Mouse (Mus musculus) kidney, embryonic 14.5 days (tissue): Measurements from ENCODE around the gene Mrpl30. TPM values are rescaled to one million over a fixed set of nuclear protein-coding genes. Genes with fewer than 3 reads are reported as not detected.

Experiments
- ATAC-seq: fragments of 200-750 bp; cut with Nextera tagmentation; 2 replicates; pipeline ENCODE4 v1.8.0; 2017; ENCODE audit warnings: moderate number of reproducible peaks, mild to moderate bottlenecking, moderate TSS enrichment, moderate library complexity; ENCODE audit not compliant: low FRiP score, low TSS enrichment
- H3K27ac ChIP-seq: fragments of 300-500 bp; sonication (generic); 2 replicates; pipeline ENCODE4 v1.5.1; 2014; ENCODE audit warnings: low read depth, mild to moderate bottlenecking, low read length, moderate library complexity, mixed read lengths
- H3K27me3 ChIP-seq: fragments of 300-500 bp; sonication (generic); 2 replicates; pipeline ENCODE4 v1.6.1; 2014; ENCODE audit warnings: mild to moderate bottlenecking, low read length; ENCODE audit not compliant: control insufficient read depth, insufficient read depth
- H3K36me3 ChIP-seq: fragments of 300-500 bp; sonication (generic); 2 replicates; pipeline ENCODE4 v1.6.1; 2014; ENCODE audit warnings: low read length, mixed read lengths; ENCODE audit not compliant: control insufficient read depth, insufficient read depth
- H3K4me1 ChIP-seq: fragments of 300-500 bp; sonication (generic); 2 replicates; pipeline ENCODE4 v1.6.1; 2014; ENCODE audit warnings: low read length, mixed read lengths; ENCODE audit not compliant: control insufficient read depth, insufficient read depth
- H3K4me2 ChIP-seq: fragments of 300-500 bp; sonication (generic); replicated peaks from 2 replicates; pipeline ENCODE4 v1.6.1; 2014; ENCODE audit warnings: low read depth, mild to moderate bottlenecking, low read length
- H3K4me3 ChIP-seq: fragments of 300-500 bp; sonication (generic); 2 replicates; pipeline ENCODE4 v1.5.1; 2014; ENCODE audit warnings: mild to moderate bottlenecking, low read length
- H3K9ac ChIP-seq: fragments of 300-500 bp; sonication (generic); 2 replicates; pipeline ENCODE4 v1.6.1; 2014; ENCODE audit warnings: low read depth, mild to moderate bottlenecking, low read length, moderate library complexity
- H3K9me3 ChIP-seq: fragments of 300-500 bp; sonication (generic); 2 replicates; pipeline ENCODE4 v1.6.1; 2016; ENCODE audit warnings: low read length; ENCODE audit not compliant: control insufficient read depth
- WGBS: fragments of 180-500 bp; shearing (Covaris S2); extraction: QIAGEN DNeasy Blood & Tissue Kit; methylation state at CpG from one replicate; pipeline ENCODE4 v1.1.7; 2014; 5-methylcytosine and 5-hydroxymethylcytosine counted together
- polyA plus RNA-seq: library from polyadenylated mRNA; unstranded; fragments of >200 nt; fragmentation: Nextera tagmentation; extraction: Ambion mirVana; gene quantifications from 2 replicates; pipeline ENCODE4 v1.2.1, GENCODE M21; 2014

The Mrpl30 gene
- polyA plus RNA-seq, 1 experiment from 2014 or later: 269 TPM

- Histone ChIP-seq H3K9me3 (no peaks in the 10 kb centered on the region), H3K4me1 (0 out of 2 replicates have a peak, but pooled peaks cover 9% of the 10 kb centered on the region), H3K4me3 (no peak overlapping the region), H3K4me2 (no peak overlapping the region), H3K36me3 (no peaks in the 10 kb centered on the region), H3K27me3 (no peaks in the 10 kb centered on the region; the same call in 1 of the 2 replicates), H3K9ac (no peak overlapping the region), H3K27ac (no peak overlapping the region)
- ATAC-seq: no peak
- 64% methylated on average over 10 of the region's 10 CpGs for WGBS
Measured at GRCm38 (mm10) chr1:37868640-37869039, 21.6 kb upstream of the Mrpl30 start.

DNA sequence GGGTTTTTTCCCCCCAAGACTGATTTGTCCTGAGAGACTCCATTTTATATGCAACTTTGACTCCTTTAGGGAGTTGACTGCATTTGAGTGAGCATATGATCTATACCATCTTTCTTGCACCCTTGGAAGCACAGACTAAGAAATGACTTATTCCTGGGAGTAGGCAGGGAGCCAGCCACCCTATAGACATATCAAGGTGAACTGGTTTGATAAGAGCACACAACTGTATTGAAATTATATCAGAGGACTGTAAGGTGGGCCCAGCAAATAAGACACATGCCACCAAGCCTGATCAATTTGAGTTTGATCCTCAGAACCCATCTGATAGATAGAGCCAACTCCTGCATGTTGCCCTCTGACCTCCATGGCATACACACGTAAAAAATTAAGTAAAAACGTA is 20.9 kb upstream of the Mrpl30 start:
- Histone ChIP-seq H3K9me3 (no peaks in the 10 kb centered on the region), H3K36me3 (no peaks in the 10 kb centered on the region), H3K27me3 (no peaks in the 10 kb centered on the region; the same call in 1 of the 2 replicates), H3K4me1 (0 out of 2 replicates have a peak, but pooled peaks cover 9% of the 10 kb centered on the region), H3K9ac (no peak overlapping the region), H3K27ac (no peak overlapping the region), H3K4me3 (no peak overlapping the region), H3K4me2 (no peak overlapping the region)
- WGBS: 72% methylated on average over 2 of the region's 2 CpGs
- no peak for ATAC-seq

- H3K4me1 ChIP-seq: 0 out of 2 replicates have a peak, but pooled peaks cover 6% of the 10 kb centered on the region
- peak within 1 kb of the TSS; percentile 54 for H3K4me2 ChIP-seq
- no peaks in the 10 kb centered on the region; the same call in 1 of the 2 replicates for H3K27me3 ChIP-seq
- peak; percentile 58; the same call in 1 of the 2 replicates for ATAC-seq
- 5% methylated on average over 7 of the region's 7 CpGs for WGBS
- peaks cover 8% of the 10 kb centered on the region; the same call in 1 of the 2 replicates for H3K9me3 ChIP-seq
- H3K36me3 ChIP-seq: peaks cover 15% of the 10 kb centered on the region; the same call in 1 of the 2 replicates
- H3K9ac ChIP-seq: peak within 1 kb of the TSS; percentile 51
- peak within 1 kb of the TSS; percentile 62 for H3K27ac ChIP-seq
- peak within 1 kb of the TSS; percentile 57 for H3K4me3 ChIP-seq
Measured at GRCm38 (mm10) chr1:37871704-37872103, 18.6 kb upstream of the Mrpl30 start, which contains the start of gene Lipt1. Lipt1 (plus strand) TSS chr1:37871738.

DNA sequence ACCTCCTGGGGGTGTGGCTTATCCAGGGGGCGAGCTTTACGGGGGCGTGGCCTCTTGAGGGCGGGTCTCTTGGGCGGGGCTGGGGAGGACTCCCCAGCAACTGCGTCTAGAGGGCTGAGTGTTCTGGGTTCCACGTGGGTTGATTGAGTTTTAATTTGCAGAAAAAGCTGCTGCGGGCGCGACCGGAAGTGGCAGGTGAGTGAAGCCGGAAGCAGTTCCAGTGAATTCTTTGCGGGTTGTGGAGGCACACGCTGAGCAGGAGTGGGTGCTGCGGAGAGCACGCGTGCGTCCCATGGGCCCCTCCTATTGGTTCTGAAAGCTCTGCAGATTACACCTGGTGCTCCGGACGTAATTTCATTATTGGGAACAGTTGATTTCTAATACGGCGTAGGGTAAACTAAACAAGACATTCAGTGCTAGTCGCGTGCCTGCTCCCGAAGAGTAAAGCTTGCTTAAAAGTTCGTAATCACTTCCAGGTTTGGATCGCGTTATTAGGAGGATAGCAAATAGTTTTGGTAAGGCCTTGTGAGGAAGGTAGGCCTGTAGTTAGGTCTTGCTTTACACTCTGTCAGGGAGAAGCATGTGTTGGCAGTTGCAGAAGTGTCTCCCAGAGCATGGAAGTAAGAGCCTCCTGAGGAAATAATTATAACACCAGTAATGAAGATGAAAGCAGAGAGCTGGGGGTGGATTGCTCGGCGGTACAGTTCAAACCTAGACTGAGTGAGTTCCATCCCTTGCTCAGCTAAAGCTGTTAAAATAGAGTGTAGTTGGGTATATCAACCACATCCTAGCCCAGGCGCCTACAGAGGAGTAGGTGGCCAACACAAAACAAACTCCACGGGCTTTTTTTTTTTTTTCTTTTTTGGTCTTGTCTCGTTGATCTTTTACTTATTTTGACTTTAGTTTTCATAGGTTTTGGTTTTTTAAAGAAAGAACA is 17.9 kb upstream of the Mrpl30 start:
- peak overlapping the region; percentile 62 for H3K27ac ChIP-seq
- ATAC-seq: peak; percentile 92
- WGBS: 5% methylated on average over 33 of the region's 33 CpGs

GRCm38 (mm10) chr1:37873157-37873556 is 17.1 kb upstream of the Mrpl30 start:
- no peak overlapping the region for H3K27ac ChIP-seq
- H3K4me3 ChIP-seq: peak overlapping the region; percentile 57
- WGBS: 82% methylated on average over 4 of the region's 4 CpGs
- H3K9me3 ChIP-seq: peaks cover 8% of the 10 kb centered on the region; the same call in 1 of the 2 replicates
- H3K4me1 ChIP-seq: 0 out of 2 replicates have a peak, but pooled peaks cover 6% of the 10 kb centered on the region
- peak overlapping the region; percentile 54 for H3K4me2 ChIP-seq
- H3K9ac ChIP-seq: no peak overlapping the region
- H3K36me3 ChIP-seq: peaks cover 29% of the 10 kb centered on the region
- H3K27me3 ChIP-seq: no peaks in the 10 kb centered on the region
- ATAC-seq: no peak

More for the DNA sequence above, 17.9 kb upstream of the Mrpl30 start:
- Histone ChIP-seq H3K27me3 (no peaks in the 10 kb centered on the region; the same call in 1 of the 2 replicates), H3K4me3 (peak overlapping the region; percentile 57), H3K4me1 (0 out of 2 replicates have a peak, but pooled peaks cover 6% of the 10 kb centered on the region), H3K4me2 (peak overlapping the region; percentile 54), H3K9me3 (peaks cover 8% of the 10 kb centered on the region; the same call in 1 of the 2 replicates), H3K9ac (peak overlapping the region; percentile 51), H3K36me3 (peaks cover 22% of the 10 kb centered on the region; the same call in 1 of the 2 replicates)

DNA sequence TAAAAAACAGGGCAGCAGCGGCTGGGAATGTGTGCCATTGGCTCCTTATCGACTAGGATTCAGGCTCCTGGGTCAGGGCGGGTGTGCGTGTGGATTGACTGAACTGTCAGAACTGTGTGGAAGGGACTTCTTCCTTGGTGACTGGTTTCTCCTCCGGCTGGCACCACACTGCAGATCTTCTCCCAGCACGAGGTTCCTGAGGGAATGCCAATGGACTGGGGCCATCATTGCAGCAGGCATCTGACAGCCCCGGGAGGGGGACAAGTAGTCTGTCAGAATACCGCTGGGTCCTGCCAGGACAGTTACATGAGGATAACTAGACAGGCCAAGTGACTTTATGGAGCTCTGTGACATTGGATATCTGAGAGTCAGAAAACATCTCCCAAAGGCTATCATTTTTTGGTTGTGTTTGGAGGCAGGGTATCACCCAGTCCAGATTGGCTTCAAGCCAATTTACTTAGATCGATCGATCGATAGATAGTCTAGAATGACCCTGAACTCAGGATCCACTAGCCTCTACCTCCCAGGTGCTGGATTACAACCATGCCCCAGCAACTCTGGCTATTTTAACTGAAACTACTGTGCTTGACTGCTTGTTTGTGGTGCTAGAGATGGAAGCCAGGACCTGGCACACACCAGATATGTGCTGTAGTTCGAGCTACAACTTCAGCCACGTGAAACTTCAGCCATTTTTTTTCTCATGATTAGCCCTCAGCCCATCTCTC is 12.4 kb upstream of the Mrpl30 start:
- peaks cover 8% of the 10 kb centered on the region; the same call in 1 of the 2 replicates for H3K9me3 ChIP-seq
- H3K4me1 ChIP-seq: 0 out of 2 replicates have a peak, but pooled peaks cover 3% of the 10 kb centered on the region
- H3K4me2 ChIP-seq: no peak overlapping the region
- no peak overlapping the region for H3K27ac ChIP-seq
- WGBS: 94% methylated on average over 13 of the region's 13 CpGs
- no peak overlapping the region for H3K4me3 ChIP-seq
- no peak for ATAC-seq
- no peak overlapping the region for H3K9ac ChIP-seq
- H3K27me3 ChIP-seq: no peaks in the 10 kb centered on the region
- H3K36me3 ChIP-seq: peaks cover 63% of the 10 kb centered on the region

GRCm38 (mm10) chr1:37883411-37883810 is 6.9 kb upstream of the Mrpl30 start:
- peaks cover 39% of the 10 kb centered on the region for H3K36me3 ChIP-seq
- H3K9me3 ChIP-seq: no peaks in the 10 kb centered on the region
- H3K27me3 ChIP-seq: no peaks in the 10 kb centered on the region
- WGBS: 91% methylated on average over 4 of the region's 4 CpGs
- no peak overlapping the region for H3K9ac ChIP-seq
- H3K27ac ChIP-seq: no peak overlapping the region
- no peaks in the 10 kb centered on the region for H3K4me1 ChIP-seq
- H3K4me3 ChIP-seq: no peak overlapping the region
- no peak overlapping the region for H3K4me2 ChIP-seq
- ATAC-seq: no peak

DNA sequence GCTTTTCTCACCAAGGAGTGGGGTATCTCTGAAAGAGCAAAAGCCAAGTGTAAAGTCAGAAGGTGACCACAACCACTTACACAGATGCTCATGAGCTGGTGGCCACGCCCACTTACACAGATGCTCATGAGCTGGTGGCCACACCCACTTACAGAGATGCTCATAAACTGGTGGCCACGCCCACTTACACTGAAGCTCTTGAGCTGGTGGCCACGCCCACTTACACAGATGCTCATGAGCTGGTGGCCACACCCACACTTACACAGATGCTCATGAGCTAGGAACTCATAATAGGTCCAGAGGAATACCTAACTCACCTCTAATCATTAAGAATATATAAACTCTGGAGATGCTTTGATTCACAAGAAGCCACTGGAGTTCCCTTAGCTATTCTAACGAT is 5.8 kb upstream of the Mrpl30 start:
- no peak overlapping the region for H3K4me2 ChIP-seq
- no peak overlapping the region for H3K9ac ChIP-seq
- ATAC-seq: no peak
- H3K27ac ChIP-seq: no peak overlapping the region
- WGBS: 81% methylated on average over 4 of the region's 4 CpGs
- no peaks in the 10 kb centered on the region for H3K27me3 ChIP-seq
- peaks cover 29% of the 10 kb centered on the region for H3K36me3 ChIP-seq
- no peak overlapping the region for H3K4me3 ChIP-seq
- peaks cover 4% of the 10 kb centered on the region; the same call in 1 of the 2 replicates for H3K4me1 ChIP-seq
- no peaks in the 10 kb centered on the region for H3K9me3 ChIP-seq
